Mouse (Mus musculus) MEL (cell line): ENCODE data around the gene Ntn1. TPM values are rescaled to one million over a fixed set of nuclear protein-coding genes. Genes with fewer than 3 reads are reported as not detected.

Experiments used
- DNase-seq: peaks from one replicate; pipeline ENCODE4 v3.0.0; 2011; ENCODE audit warnings: low read depth, low spot score
- H3K27ac ChIP-seq: 2 replicates; pipeline ENCODE4 v1.5.1; 2012; ENCODE audit warnings: low read depth, mild to moderate bottlenecking, control low read depth, low read length, moderate library complexity; ENCODE audit not compliant: control insufficient read depth
- H3K27me3 ChIP-seq, 2 experiments: fragments of 150-350 bp in 1 of 2; sonication (generic) in 1 of 2; 2 replicates each; pipeline ENCODE4 v1.6.1; 2012; ENCODE audit warnings: low read length in 2 of 2, mild to moderate bottlenecking in 2 of 2, improper control_type of control experiment in 1 of 2, moderate library complexity in 1 of 2; ENCODE audit not compliant: insufficient read depth in 2 of 2, control insufficient read depth in 1 of 2
- H3K36me3 ChIP-seq, 2 experiments: 2 replicates each; pipeline ENCODE4 v1.6.1; 2012 to 2014; ENCODE audit warnings: low read length in 2 of 2, improper control_type of control experiment in 1 of 2, inconsistent platforms in 1 of 2, mild to moderate bottlenecking in 1 of 2; ENCODE audit not compliant: insufficient read depth in 2 of 2, control insufficient read depth in 1 of 2
- H3K4me1 ChIP-seq, 2 experiments: fragments of 150-350 bp in 1 of 2; sonication (generic) in 1 of 2; 2 replicates each; pipeline ENCODE4 v1.6.1; 2012; ENCODE audit warnings: low read length in 2 of 2, improper control_type of control experiment in 1 of 2, mild to moderate bottlenecking in 1 of 2; ENCODE audit not compliant: insufficient read depth in 2 of 2, control insufficient read depth in 1 of 2
- H3K4me3 ChIP-seq, 2 experiments: fragments of 150-350 bp in 1 of 2; sonication (generic) in 1 of 2; 2 replicates each; pipeline ENCODE4 v1.5.1; 2012; ENCODE audit warnings: low read depth in 2 of 2, low read length in 2 of 2, mild to moderate bottlenecking in 2 of 2, moderate library complexity in 2 of 2, control low read depth in 1 of 2, improper control_type of control experiment in 1 of 2; ENCODE audit not compliant: control insufficient read depth in 1 of 2, insufficient read depth in 1 of 2
- H3K79me2 ChIP-seq: 2 replicates; pipeline ENCODE4 v1.6.1; 2012; ENCODE audit warnings: mild to moderate bottlenecking, low read length, moderate library complexity; ENCODE audit not compliant: control insufficient read depth, poor library complexity, insufficient read depth
- H3K9ac ChIP-seq: 2 replicates; pipeline ENCODE4 v1.6.1; 2012; ENCODE audit warnings: low read depth, mild to moderate bottlenecking, control low read depth, low read length, moderate library complexity; ENCODE audit not compliant: control insufficient read depth, poor library complexity, severe bottlenecking
- H3K9me3 ChIP-seq: fragments of 150-350 bp; sonication (generic); replicated peaks from 2 replicates; pipeline ENCODE4 v1.6.1; 2012; ENCODE audit warnings: mild to moderate bottlenecking, low read length, improper control_type of control experiment, moderate library complexity; ENCODE audit not compliant: insufficient read depth
- BHLHE40 ChIP-seq: IDR thresholded peaks from 2 replicates; pipeline ENCODE4 v1.6.1; 2012; ENCODE audit warnings: low read depth, mild to moderate bottlenecking, inconsistent platforms, low read length, improper control_type of control experiment, borderline replicate concordance
- CHD1 ChIP-seq: IDR thresholded peaks from 2 replicates; pipeline ENCODE4 v1.6.1; 2012; ENCODE audit warnings: low read depth, mild to moderate bottlenecking, inconsistent platforms, low read length, improper control_type of control experiment
- CTCF ChIP-seq, 3 experiments: IDR thresholded peaks in 2 of 3; conservative IDR thresholded peaks in 1 of 3; 2 replicates each; pipeline ENCODE4 v1.5.1; 2011 to 2012; ENCODE audit warnings: low read length in 3 of 3, low read depth in 2 of 3, mild to moderate bottlenecking in 2 of 3, improper control_type of control experiment in 1 of 3, inconsistent platforms in 1 of 3, mixed read lengths in 1 of 3, moderate library complexity in 1 of 3; ENCODE audit not compliant: control insufficient read depth in 1 of 3, insufficient read depth in 1 of 3, poor library complexity in 1 of 3, severe bottlenecking in 1 of 3
- E2F4 ChIP-seq: IDR thresholded peaks from 2 replicates; pipeline ENCODE4 v1.6.1; 2011; ENCODE audit warnings: low read depth, low read length, improper control_type of control experiment, borderline replicate concordance
- EP300 ChIP-seq, 2 experiments: IDR thresholded peaks; 2 replicates each; pipeline ENCODE4 v1.6.1; 2011; ENCODE audit warnings: improper control_type of control experiment in 2 of 2, low read length in 2 of 2, low read depth in 1 of 2, mild to moderate bottlenecking in 1 of 2
- GATA1 ChIP-seq: IDR thresholded peaks from 2 replicates; pipeline ENCODE4 v1.6.1; 2011; ENCODE audit warnings: low read depth, low read length, improper control_type of control experiment
- JUND ChIP-seq: IDR thresholded peaks from 2 replicates; pipeline ENCODE4 v1.6.1; 2011; ENCODE audit warnings: low read depth, mild to moderate bottlenecking, improper control_type of control experiment, low read length
- MAFK ChIP-seq: IDR thresholded peaks from 2 replicates; pipeline ENCODE4 v1.6.1; 2011; ENCODE audit warnings: low read depth, mild to moderate bottlenecking, low read length, improper control_type of control experiment, borderline replicate concordance
- MAX ChIP-seq: IDR thresholded peaks from 2 replicates; pipeline ENCODE4 v1.6.1; 2011; ENCODE audit warnings: low read length, improper control_type of control experiment
- NRF1 ChIP-seq: IDR thresholded peaks from 2 replicates; pipeline ENCODE4 v1.6.1; 2014; ENCODE audit warnings: low read depth, mild to moderate bottlenecking, inconsistent platforms, low read length, improper control_type of control experiment, moderate library complexity; ENCODE audit not compliant: poor library complexity, insufficient read depth, severe bottlenecking
- POLR2AphosphoS5 ChIP-seq: IDR thresholded peaks from 2 replicates; pipeline ENCODE4 v1.6.1; 2012; ENCODE audit warnings: low read depth, borderline replicate concordance, mild to moderate bottlenecking, inconsistent platforms, low read length, moderate library complexity, mixed read lengths
- SIN3A ChIP-seq: IDR thresholded peaks from 2 replicates; pipeline ENCODE4 v1.6.1; 2012; ENCODE audit warnings: low read length, improper control_type of control experiment, inconsistent platforms
- SMC3 ChIP-seq: IDR thresholded peaks from 2 replicates; pipeline ENCODE4 v1.6.1; 2011; ENCODE audit warnings: low read depth, low read length, improper control_type of control experiment
- TAL1 ChIP-seq: IDR thresholded peaks from 2 replicates; pipeline ENCODE4 v1.6.1; 2012; ENCODE audit warnings: mild to moderate bottlenecking, inconsistent platforms, low read length, moderate library complexity, mixed read lengths
- TBP ChIP-seq: IDR thresholded peaks from 2 replicates; pipeline ENCODE4 v1.8.0; 2011; ENCODE audit warnings: low read depth, low read length, improper control_type of control experiment
- UBTF ChIP-seq: IDR thresholded peaks from 2 replicates; pipeline ENCODE4 v1.6.1; 2012; ENCODE audit warnings: low read depth, mild to moderate bottlenecking, inconsistent platforms, low read length, improper control_type of control experiment, moderate library complexity, borderline replicate concordance; ENCODE audit not compliant: insufficient read depth
- USF2 ChIP-seq, 2 experiments: IDR thresholded peaks; 2 replicates each; pipeline ENCODE4 v1.6.1; 2011 to 2012; ENCODE audit warnings: improper control_type of control experiment in 2 of 2, low read length in 2 of 2, borderline replicate concordance in 1 of 2, inconsistent platforms in 1 of 2, low read depth in 1 of 2, mild to moderate bottlenecking in 1 of 2; ENCODE audit not compliant: insufficient read depth in 1 of 2
- polyA plus RNA-seq, 2 experiments: library from polyadenylated mRNA; stranded (reverse) in 1 of 2; unstranded in 1 of 2; fragments of >175 nt in 1 of 2; fragments of >200 nt in 1 of 2; gene quantifications; 2 replicates each; pipeline versions ENCODE4 v1.2.1 to v1.2.4; 2012; ENCODE audit warnings: low replicate concordance in 2 of 2, low read depth in 1 of 2; ENCODE audit not compliant: insufficient read length in 2 of 2, insufficient read depth in 1 of 2, missing spikeins in 1 of 2
- total RNA-seq: library from RNA; depleted of rRNA; stranded (reverse); fragments of 300-350 nt; gene quantifications from 2 replicates; pipeline ENCODE4 v1.2.3, GENCODE M21; 2012

Ntn1 gene
- total and polyA plus RNA-seq, 3 experiments: not detected

DNA sequence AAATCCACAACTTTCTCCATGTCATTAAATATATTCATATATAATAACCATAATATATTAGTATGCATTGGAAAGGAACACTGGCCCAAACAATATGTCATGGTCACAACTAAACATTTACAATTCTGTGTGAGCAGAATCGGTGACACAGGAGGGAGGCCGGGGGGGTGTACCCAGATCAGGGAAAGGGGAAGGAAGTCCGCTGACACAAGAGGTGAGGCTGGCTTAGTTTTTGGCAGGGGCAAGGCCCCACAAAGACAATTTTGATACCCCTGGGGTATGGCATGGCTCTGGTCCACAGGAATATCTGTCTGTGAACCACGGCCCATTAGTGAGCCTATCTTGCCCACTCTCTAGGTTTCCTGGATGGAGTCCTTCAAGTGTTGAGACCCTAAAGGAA lies 191.1 kb downstream of the Ntn1 start:
- Histone ChIP-seq H3K9ac (no peak overlapping the region), H3K9me3 (no peaks in the 10 kb centered on the region), H3K4me1 (peaks cover 0 to 5% of the 10 kb centered on the region in 2 experiments; a peak in 2 of 4 replicates), H3K27me3 (no peaks in the 10 kb centered on the region), H3K27ac (no peak overlapping the region), H3K36me3 (no peaks in the 10 kb centered on the region), H3K79me2 (no peaks in the 10 kb centered on the region), H3K4me3 (no peak overlapping the region)
- DNase-seq: no peak
- no peak for TF ChIP-seq USF2 (IDR thresholded peaks at IDR 0.05; ENCODE audit: borderline replicate concordance in 1 of 2, insufficient read depth in 1 of 2, low read depth in 1 of 2, low read length in 2 of 2)
- TF ChIP-seq E2F4: no peak
- TF ChIP-seq CHD1: no peak
- no peak for TF ChIP-seq MAFK
- no peak for TF ChIP-seq JUND

DNA sequence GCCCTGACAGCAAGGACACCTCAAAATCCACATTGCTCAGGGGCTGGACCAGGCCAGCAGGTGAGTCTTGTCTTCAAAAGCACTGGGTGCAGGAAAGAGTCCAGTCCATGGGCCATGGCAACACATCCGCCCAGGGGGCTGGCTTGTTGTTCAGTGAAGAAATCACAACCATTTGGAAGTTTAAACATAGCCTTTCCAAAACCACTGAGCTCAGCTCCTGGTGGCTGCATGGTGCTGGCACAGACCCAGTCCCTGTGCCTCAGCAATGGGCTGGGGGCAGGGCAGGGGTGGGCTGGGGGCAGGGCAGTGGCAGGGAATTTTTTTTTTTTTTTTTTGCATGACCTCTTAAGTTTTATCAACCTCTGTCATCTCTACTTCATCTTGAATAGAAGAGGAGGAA lies 192.0 kb downstream of the Ntn1 start:
- no peak for DNase-seq
- TF ChIP-seq TAL1 (no peak), BHLHE40 (no peak), NRF1 (no peak), CHD1 (no peak), UBTF (no peak), POLR2AphosphoS5 (no peak), SIN3A (no peak), SMC3 (no peak), GATA1 (no peak), CTCF (IDR thresholded peaks at IDR 0.05 in 2 of 3, conservative IDR thresholded peaks at IDR 0.05 in 1 of 3; ENCODE audit: control insufficient read depth in 1 of 3, insufficient read depth in 1 of 3, low read depth in 2 of 3, low read length in 3 of 3, poor library complexity in 1 of 3, severe bottlenecking in 1 of 3) (no peak), E2F4 (no peak), MAX (no peak), EP300 (IDR thresholded peaks at IDR 0.05; ENCODE audit: low read depth in 1 of 2, low read length in 2 of 2) (no peak), TBP (no peak)
- H3K9ac ChIP-seq: no peak overlapping the region

More for the DNA sequence above, 192.0 kb downstream of the Ntn1 start:
- H3K36me3 ChIP-seq: no peaks in the 10 kb centered on the region
- peaks cover 0 to 5% of the 10 kb centered on the region in 2 experiments; a peak in 2 of 4 replicates for H3K4me1 ChIP-seq
- H3K27me3 ChIP-seq: no peaks in the 10 kb centered on the region
- no peaks in the 10 kb centered on the region for H3K9me3 ChIP-seq
- no peak overlapping the region for H3K27ac ChIP-seq
- no peak overlapping the region for H3K4me3 ChIP-seq
- no peaks in the 10 kb centered on the region for H3K79me2 ChIP-seq
